9 mouse cellular contexts compared by ENCODE assay signal in the genomic region with DNA sequence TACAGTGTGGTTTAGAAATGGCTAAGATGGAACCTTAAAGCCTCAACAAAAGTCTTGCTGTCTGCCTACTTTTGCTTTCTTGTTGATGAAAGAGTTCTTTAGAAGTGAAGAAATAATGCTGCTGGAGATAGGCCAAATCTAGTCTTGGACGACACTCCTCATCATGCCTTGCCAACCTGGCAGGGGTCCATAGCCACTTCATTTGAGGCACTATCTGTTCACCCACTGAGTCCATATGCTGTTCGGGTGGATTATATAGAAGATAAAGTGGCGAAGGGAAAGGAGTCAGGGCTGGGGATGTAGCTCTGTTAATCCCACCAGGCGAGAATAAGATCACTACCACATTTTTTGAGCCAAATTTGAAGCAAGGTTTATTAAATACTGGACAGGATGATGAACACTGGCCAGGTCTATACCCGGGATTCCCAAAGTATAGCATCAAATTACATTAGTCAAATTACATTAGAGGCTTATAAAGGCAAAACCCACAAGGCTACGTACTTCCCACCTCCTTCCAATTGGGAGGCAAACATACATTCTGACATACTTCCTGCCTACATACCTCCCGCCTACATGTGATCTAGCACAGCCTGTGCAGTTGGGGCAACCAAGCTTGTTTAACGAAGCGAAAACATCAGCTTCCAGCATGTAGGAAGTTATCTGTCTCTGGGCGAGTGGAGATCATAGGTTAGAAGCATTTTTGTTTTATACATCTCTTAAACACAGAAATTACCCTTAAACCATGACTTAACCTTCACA.
A peak's percentile ranks its signal among the peaks of the same experiment; 100 is the strongest.
DNase-seq lines count a peak whose midpoint lies in the region; ATAC-seq and TF ChIP-seq lines count a peak whose summit lies in the region.
"Had no signal": no experiment of that assay in that cellular context is flagged by ENCODE, and none has a peak within 500 bp of the region (broad histone marks: within the 10 kb centered on the region; RNA-seq: fewer than 3 reads in every experiment).

No protein-coding gene starts in this region.

- DNase-seq in midbrain, postnatal 0 days (ENCODE audit: low spot score), result peak; percentile 64
- DNase-seq in midbrain, embryonic 11.5 days (ENCODE audit: low spot score, missing footprints), result no peak
- peak; percentile 71 to 72 for DNase-seq in cerebellum, postnatal 36 days
- peak; percentile 5 to 7 for DNase-seq in left cerebral cortex, adult 18-20 months (ENCODE audit: low spot score in 2 of 2)
- DNase-seq in right cerebral cortex, postnatal 4 days, result peak; percentile 57
- no peak for DNase-seq in gastrocnemius, postnatal 14 days
- DNase-seq in gastrocnemius, adult 18-20 months (ENCODE audit: low spot score), result no peak
- no peak for DNase-seq in urinary bladder, postnatal 25 days (ENCODE audit: low spot score)
- DNase-seq: spleen, adult 18-20 months had no signal

- no peaks in the 10 kb centered on the region for H3K27me3 ChIP-seq in midbrain, postnatal 0 days (ENCODE audit: insufficient read depth, low read length)
- no peaks in the 10 kb centered on the region for H3K27me3 ChIP-seq in midbrain, embryonic 11.5 days (ENCODE audit: control insufficient read depth, insufficient read depth, low read length)

- no peaks in the 10 kb centered on the region for H3K36me3 ChIP-seq in midbrain, postnatal 0 days (ENCODE audit: insufficient read depth, low read length)
- no peaks in the 10 kb centered on the region for H3K36me3 ChIP-seq in midbrain, embryonic 11.5 days (ENCODE audit: control insufficient read depth, insufficient read depth, low read length)

- no peak overlapping the region for H3K27ac ChIP-seq in midbrain, postnatal 0 days (ENCODE audit: low read depth, low read length)
- no peak overlapping the region for H3K27ac ChIP-seq in midbrain, embryonic 11.5 days (ENCODE audit: low read depth, low read length)

- H3K9me3 ChIP-seq in midbrain, postnatal 0 days (ENCODE audit: low read length), result no peaks in the 10 kb centered on the region
- H3K9me3 ChIP-seq in midbrain, embryonic 11.5 days (ENCODE audit: control insufficient read depth, low read length), result no peaks in the 10 kb centered on the region

- H3K9ac ChIP-seq in midbrain, postnatal 0 days (replicated peaks; ENCODE audit: low read length, poor library complexity, severe bottlenecking), result no peak overlapping the region
- H3K9ac ChIP-seq in midbrain, embryonic 11.5 days (ENCODE audit: low read length), result no peak overlapping the region

- no peak for TF ChIP-seq CTCF in midbrain, postnatal 0 days (IDR thresholded peaks at IDR 0.05)

- intact Hi-C loops in gastrocnemius, postnatal 14 days (cut with DNase I; ENCODE audit: low total_unique reads), result no loop called here

- no peak for ATAC-seq in midbrain, postnatal 0 days (ENCODE audit: low FRiP score)
- ATAC-seq in midbrain, embryonic 11.5 days (ENCODE audit: low FRiP score), result no peak

- H3K4me1 ChIP-seq in midbrain, postnatal 0 days (ENCODE audit: insufficient read depth, low read length), result no peaks in the 10 kb centered on the region
- H3K4me1 ChIP-seq in midbrain, embryonic 11.5 days (ENCODE audit: control insufficient read depth, insufficient read depth, low read length), result no peaks in the 10 kb centered on the region

- WGBS in midbrain, postnatal 0 days, result 81% methylated on average over 10 of the region's 10 CpGs
- WGBS in midbrain, embryonic 11.5 days, result 84% methylated on average over 10 of the region's 10 CpGs

- no peak overlapping the region for H3K4me2 ChIP-seq in midbrain, postnatal 0 days (ENCODE audit: low read depth, low read length, poor library complexity, severe bottlenecking)
- no peak overlapping the region for H3K4me2 ChIP-seq in midbrain, embryonic 11.5 days

- no peak overlapping the region for H3K4me3 ChIP-seq in midbrain, postnatal 0 days (ENCODE audit: low read depth, low read length)
- no peak overlapping the region for H3K4me3 ChIP-seq in midbrain, embryonic 11.5 days (ENCODE audit: low read depth, low read length)

Comparison
In these comparisons a context has a peak if more than half of its experiments do, and no peak if none do; other contexts are left out.
1. DNase-seq: peak in midbrain, postnatal 0 days (single experiment), cerebellum, postnatal 36 days (2 of 2), left cerebral cortex, adult 18-20 months (2 of 2) and right cerebral cortex, postnatal 4 days (single experiment); none in midbrain, embryonic 11.5 days (single experiment), gastrocnemius, postnatal 14 days (single experiment), gastrocnemius, adult 18-20 months (single experiment) and urinary bladder, postnatal 25 days (single experiment).